Mouse (Mus musculus) heart, adult 18-20 months (tissue): ENCODE results near the gene Gm10184. TPM values are rescaled to one million over a fixed set of nuclear protein-coding genes. Genes with fewer than 3 reads are reported as not detected.
"Not testable (repeated sequence)": the region's sequence is repeated elsewhere in the genome, so short reads cannot be mapped to it uniquely, and the experiment has no call there.

ENCODE experiments used
- DNase-seq, 2 experiments: peaks; one replicate each; pipeline ENCODE4 v3.0.0; 2021 to 2022; ENCODE audit warnings: mixed read lengths in 1 of 2
- long read RNA-seq, 2 experiments: library from polyadenylated mRNA; stranded (forward); transcript quantifications; one replicate each; pipeline ENCODE4 v2.0.0; 2021
- total RNA-seq, 2 experiments: library from RNA; stranded (reverse); gene quantifications; 2 replicates each; pipeline ENCODE4 v1.2.3; 2021

The Gm10184 gene
- total RNA-seq: 10 to 100 TPM; 46.0 to 51.0 TPM
- long read RNA-seq, experiment 1, partial matches to known transcripts: 0 of 2 reads
- long read RNA-seq, experiment 1, other reads (novel, unspliced or antisense): 0 of 2 reads
- long read RNA-seq, experiment 2, partial matches to known transcripts: 0 of 3 reads
- long read RNA-seq, experiment 2, other reads (novel, unspliced or antisense): 0 of 3 reads

- no peak for DNase-seq
These were observed at the start of gene Gm10184 for GRCm38 (mm10) chr17:89910349-89910748. Gene Gm10184 (minus strand): TSS chr17:89910449.

GRCm38 (mm10) chr17:89933950-89934349, 23.7 kb upstream of the Gm10184 start:
- no peak for DNase-seq

GRCm38 (mm10) chr17:89907686-89908085, 2.6 kb downstream of the Gm10184 start:
- no peak for DNase-seq

- DNase-seq: not testable (repeated sequence)
These were observed 5.5 kb downstream of the Gm10184 start for GRCm38 (mm10) chr17:89904701-89905100.

- no peak for DNase-seq
These were observed 7.5 kb downstream of the Gm10184 start for GRCm38 (mm10) chr17:89902767-89903166.

GRCm38 (mm10) chr17:89900610-89901009, 9.6 kb downstream of the Gm10184 start:
- no peak for DNase-seq

GRCm38 (mm10) chr17:89899813-89900212, 10.4 kb downstream of the Gm10184 start:
- DNase-seq: no peak

GRCm38 (mm10) chr17:89864996-89865395, 45.3 kb downstream of the Gm10184 start:
- DNase-seq: no peak
